Mouse (Mus musculus) cerebellum, adult 2 months (tissue): ENCODE data around the gene Fam20c. TPM values are rescaled to one million over a fixed set of nuclear protein-coding genes. Genes with fewer than 3 reads are reported as not detected.

ENCODE experiments used
- DNase-seq, 2 experiments: peaks; one replicate each; pipeline ENCODE4 v3.0.0; 2021
- H3K27ac ChIP-seq: fragments of 200-500 bp; 2 replicates; pipeline ENCODE4 v1.5.1; 2012; ENCODE audit warnings: low read length, control low read depth, inconsistent platforms; ENCODE audit not compliant: insufficient read depth
- H3K27me3 ChIP-seq: fragments of 200-500 bp; 2 replicates; pipeline ENCODE4 v1.6.1; 2012; ENCODE audit warnings: inconsistent platforms, mild to moderate bottlenecking, low read length, moderate library complexity; ENCODE audit not compliant: control insufficient read depth, insufficient read depth
- H3K4me1 ChIP-seq: fragments of 200-500 bp; 2 replicates; pipeline ENCODE4 v1.6.1; 2011; ENCODE audit warnings: low read length; ENCODE audit not compliant: control insufficient read depth, insufficient read depth
- H3K4me3 ChIP-seq: fragments of 200-500 bp; replicated peaks from 2 replicates; pipeline ENCODE3; 2011; ENCODE audit warnings: mild to moderate bottlenecking, low read depth, low read length, control low read depth; ENCODE audit not compliant: insufficient read depth
- CTCF ChIP-seq: fragments of 200-500 bp; IDR thresholded peaks from 2 replicates; pipeline ENCODE4 v1.5.1; 2011; ENCODE audit warnings: low read depth, mild to moderate bottlenecking, control low read depth, low read length, moderate library complexity, borderline replicate concordance; ENCODE audit not compliant: insufficient read depth
- POLR2A ChIP-seq: fragments of 200-500 bp; IDR thresholded peaks from 2 replicates; pipeline ENCODE4 v1.6.1; 2011; ENCODE audit warnings: low read length, control low read depth, borderline replicate concordance; ENCODE audit not compliant: insufficient read depth
- WGBS: fragments of 180-500 bp; shearing (Covaris S2); methylation state at CpG from one replicate; pipeline ENCODE4 v1.1.7; 2018; 5-methylcytosine and 5-hydroxymethylcytosine counted together
- polyA plus RNA-seq: library from polyadenylated mRNA; depleted of rRNA; stranded (reverse); fragments of >200 nt; gene quantifications from 2 replicates; pipeline ENCODE4 v1.2.3, GENCODE M21; 2012

The Fam20c gene
- polyA plus RNA-seq, 1 experiment: 32.9 TPM

- WGBS: 71% methylated on average over 5 of the region's 5 CpGs
- Histone ChIP-seq H3K4me3 (no peak overlapping the region), H3K27ac (no peak overlapping the region), H3K27me3 (no peaks in the 10 kb centered on the region), H3K4me1 (peaks cover 13% of the 10 kb centered on the region; the same call in 1 of the 2 replicates)
- no peak for TF ChIP-seq CTCF
- no peak for TF ChIP-seq POLR2A
- DNase-seq: no peak
Measured at GRCm38 (mm10) chr5:138761836-138762334, 7.6 kb downstream of the Fam20c start.

- DNase-seq: no peak
- 80% methylated on average over 4 of the region's 4 CpGs for WGBS
- TF ChIP-seq POLR2A (no peak), CTCF (no peak)
- peaks cover 9% of the 10 kb centered on the region; the same call in 1 of the 2 replicates for H3K4me1 ChIP-seq
- no peak overlapping the region for H3K4me3 ChIP-seq
- H3K27ac ChIP-seq: no peak overlapping the region
- H3K27me3 ChIP-seq: no peaks in the 10 kb centered on the region
Measured at GRCm38 (mm10) chr5:138762361-138762760, 8.0 kb downstream of the Fam20c start.

GRCm38 (mm10) chr5:138764601-138765000 is 10.3 kb downstream of the Fam20c start:
- H3K4me3 ChIP-seq: no peak overlapping the region
- no peak for DNase-seq
- H3K27me3 ChIP-seq: no peaks in the 10 kb centered on the region
- 83% methylated on average over 8 of the region's 8 CpGs for WGBS
- no peaks in the 10 kb centered on the region for H3K4me1 ChIP-seq
- TF ChIP-seq CTCF (no peak), POLR2A (no peak)
- no peak overlapping the region for H3K27ac ChIP-seq

- Histone ChIP-seq H3K4me3 (no peak overlapping the region), H3K27me3 (no peaks in the 10 kb centered on the region), H3K27ac (no peak overlapping the region), H3K4me1 (no peaks in the 10 kb centered on the region)
- TF ChIP-seq CTCF (no peak), POLR2A (no peak)
- no peak for DNase-seq
- WGBS: 93% methylated on average over 11 of the region's 11 CpGs
Measured at GRCm38 (mm10) chr5:138767650-138768049, 13.3 kb downstream of the Fam20c start.

GRCm38 (mm10) chr5:138768704-138769103 is 14.4 kb downstream of the Fam20c start:
- no peaks in the 10 kb centered on the region for H3K27me3 ChIP-seq
- H3K4me3 ChIP-seq: no peak overlapping the region
- no peaks in the 10 kb centered on the region for H3K4me1 ChIP-seq
- no peak overlapping the region for H3K27ac ChIP-seq
- DNase-seq: no peak
- 89% methylated on average over 2 of the region's 2 CpGs for WGBS
- TF ChIP-seq POLR2A (no peak), CTCF (no peak)

- Histone ChIP-seq H3K27me3 (no peaks in the 10 kb centered on the region), H3K4me1 (no peaks in the 10 kb centered on the region), H3K4me3 (no peak overlapping the region), H3K27ac (no peak overlapping the region)
- 84% methylated on average over 5 of the region's 5 CpGs for WGBS
- no peak for TF ChIP-seq POLR2A
- TF ChIP-seq CTCF: no peak
- no peak for DNase-seq
Measured at GRCm38 (mm10) chr5:138769126-138769525, 14.8 kb downstream of the Fam20c start.

GRCm38 (mm10) chr5:138775096-138775495 is 20.8 kb downstream of the Fam20c start:
- no peak for DNase-seq
- TF ChIP-seq CTCF (no peak), POLR2A (no peak)
- Histone ChIP-seq H3K27ac (no peak overlapping the region), H3K4me3 (no peak overlapping the region), H3K27me3 (no peaks in the 10 kb centered on the region), H3K4me1 (peaks cover 10% of the 10 kb centered on the region)
- WGBS: 98% methylated on average over 5 of the region's 5 CpGs

GRCm38 (mm10) chr5:138776346-138776745 is 22.0 kb downstream of the Fam20c start:
- 0 out of 2 replicates have a peak overlapping the region, but pooled peaks have one; percentile 43 for H3K27ac ChIP-seq

GRCm38 (mm10) chr5:138778731-138779463 is 24.6 kb downstream of the Fam20c start:
- Histone ChIP-seq H3K27me3 (no peaks in the 10 kb centered on the region), H3K4me3 (no peak overlapping the region), H3K27ac (no peak overlapping the region), H3K4me1 (peaks cover 10% of the 10 kb centered on the region)
- TF ChIP-seq POLR2A (no peak), CTCF (no peak)
- peak; percentile 42 to 50 for DNase-seq
- 30% methylated on average over 9 of the region's 9 CpGs for WGBS

More at GRCm38 (mm10) chr5:138776346-138776745, 22.0 kb downstream of the Fam20c start:
- Histone ChIP-seq H3K4me3 (no peak overlapping the region), H3K27me3 (no peaks in the 10 kb centered on the region), H3K4me1 (peaks cover 10% of the 10 kb centered on the region)
- TF ChIP-seq CTCF (no peak), POLR2A (no peak)
- peak; percentile 24 to 40 for DNase-seq
- 71% methylated on average over 1 of the region's 1 CpGs for WGBS
